Mouse (Mus musculus) liver, adult 2 months (tissue): Measurements from ENCODE around the gene Colq.

ENCODE experiments used
- CTCF ChIP-seq: fragments of 200-500 bp; IDR thresholded peaks from 2 replicates; pipeline ENCODE4 v1.5.1; 2011; ENCODE audit warnings: low read depth, low read length, control low read depth
- POLR2A ChIP-seq: fragments of 200-500 bp; IDR thresholded peaks from 2 replicates; pipeline ENCODE4 v1.6.1; 2011; ENCODE audit warnings: low read length, control low read depth; ENCODE audit not compliant: insufficient read depth; ENCODE audit errors: extremely low read depth

DNA sequence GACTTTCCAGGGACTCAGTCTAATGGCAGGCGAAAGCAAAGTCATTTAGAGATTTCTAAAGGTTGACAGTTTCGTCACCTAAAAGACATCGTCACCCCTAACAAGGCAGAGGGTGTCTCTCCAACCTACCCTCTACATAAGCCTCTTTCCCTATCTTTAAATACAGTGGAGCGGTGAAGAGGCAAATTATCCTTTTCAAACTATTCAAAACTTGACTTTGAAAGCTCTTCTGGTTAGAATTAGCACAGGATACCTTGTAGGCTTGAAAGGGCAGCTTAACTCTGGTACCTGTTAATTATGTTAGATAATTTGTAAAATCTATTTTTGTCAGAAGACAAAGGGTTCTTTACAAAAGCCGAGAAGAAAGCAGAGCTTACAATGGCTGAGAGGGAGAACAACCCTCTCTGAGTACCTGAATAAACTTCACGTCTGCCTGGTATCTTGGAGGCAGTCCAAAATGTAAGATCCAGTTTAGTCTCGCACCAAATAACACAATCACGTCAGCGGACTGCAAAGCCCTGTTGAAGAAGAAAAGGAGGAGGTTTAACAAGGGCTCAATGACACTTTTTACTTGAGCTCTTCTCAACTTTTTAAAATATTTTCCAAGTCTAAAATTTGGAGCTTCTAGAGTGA, 29.6 kb upstream of the Colq start:
- no peak for TF ChIP-seq POLR2A
- TF ChIP-seq CTCF = no peak
